Mouse (Mus musculus) kidney, postnatal 36 days (tissue): ENCODE measurements around the gene Dhrs4.
A peak's percentile ranks its signal among the peaks of the same experiment; 100 is the strongest.

Source experiments
- DNase-seq, 2 experiments: peaks; one replicate each; pipeline ENCODE4 v3.0.0; 2021 to 2022; ENCODE audit warnings: mixed read lengths in 2 of 2

Dhrs4 gene

GRCm38 (mm10) chr14:55486836-55487235, 8.3 kb downstream of the Dhrs4 start:
- no peak for DNase-seq

GRCm38 (mm10) chr14:55490361-55491201, 12.0 kb downstream of the Dhrs4 start, which contains the start of gene Carmil3:
Carmil3 (plus strand) TSS chr14:55490651.
- peak; percentile 66 to 79 for DNase-seq

GRCm38 (mm10) chr14:55491291-55491833, 12.8 kb downstream of the Dhrs4 start:
- DNase-seq, result peak; percentile 50 to 77

- DNase-seq, result no peak
Measured at GRCm38 (mm10) chr14:55492103-55492502, 13.5 kb downstream of the Dhrs4 start.

GRCm38 (mm10) chr14:55495509-55496240, 17.1 kb downstream of the Dhrs4 start:
- DNase-seq, result no peak

GRCm38 (mm10) chr14:55496761-55497448, 18.3 kb downstream of the Dhrs4 start:
- DNase-seq, result no peak

GRCm38 (mm10) chr14:55497449-55497821, 18.9 kb downstream of the Dhrs4 start:
- DNase-seq, result peak; percentile 76 to 93

GRCm38 (mm10) chr14:55505612-55506011, 27.1 kb downstream of the Dhrs4 start:
- DNase-seq, result no peak

GRCm38 (mm10) chr14:55507801-55508200, 29.2 kb downstream of the Dhrs4 start:
- DNase-seq, result no peak

- DNase-seq, result no peak
Measured at GRCm38 (mm10) chr14:55509540-55509939, 31.0 kb downstream of the Dhrs4 start.

GRCm38 (mm10) chr14:55510125-55510731, 31.7 kb downstream of the Dhrs4 start, which contains the start of gene Cpne6:
Cpne6 (plus strand) TSS chr14:55510445.
- no peak for DNase-seq

GRCm38 (mm10) chr14:55511037-55511436, 32.5 kb downstream of the Dhrs4 start:
- DNase-seq, result no peak

- no peak for DNase-seq
Measured at GRCm38 (mm10) chr14:55513927-55514326, 35.4 kb downstream of the Dhrs4 start.

- DNase-seq, result no peak
Measured at GRCm38 (mm10) chr14:55515846-55516245, 37.3 kb downstream of the Dhrs4 start.

- no peak for DNase-seq
Measured at GRCm38 (mm10) chr14:55518897-55519296, 40.3 kb downstream of the Dhrs4 start.

GRCm38 (mm10) chr14:55519604-55520003, 41.0 kb downstream of the Dhrs4 start:
- DNase-seq, result no peak

- DNase-seq, result peak; percentile 6 to 47
Measured at GRCm38 (mm10) chr14:55520451-55521361, 42.1 kb downstream of the Dhrs4 start.

GRCm38 (mm10) chr14:55524062-55524461, 45.5 kb downstream of the Dhrs4 start:
- no peak for DNase-seq

GRCm38 (mm10) chr14:55524785-55525184, 46.2 kb downstream of the Dhrs4 start, which contains the start of gene Nrl:
Nrl (minus strand) TSS chr14:55524981.
- no peak for DNase-seq

- DNase-seq, result no peak
Measured at GRCm38 (mm10) chr14:55526674-55527073, 48.1 kb downstream of the Dhrs4 start.

GRCm38 (mm10) chr14:55527940-55528339, 49.4 kb downstream of the Dhrs4 start:
- peak; percentile 38 to 65 for DNase-seq
